Mouse (Mus musculus) MEL (cell line): ENCODE results near the gene Xlr5a. TPM values are rescaled to one million over a fixed set of nuclear protein-coding genes. Genes with fewer than 3 reads are reported as not detected.

Source experiments
- DNase-seq: peaks from one replicate; pipeline ENCODE4 v3.0.0; 2011; ENCODE audit warnings: low read depth, low spot score
- H3K27ac ChIP-seq: 2 replicates; pipeline ENCODE4 v1.5.1; 2012; ENCODE audit warnings: low read depth, mild to moderate bottlenecking, control low read depth, low read length, moderate library complexity; ENCODE audit not compliant: control insufficient read depth
- H3K27me3 ChIP-seq, 2 experiments: fragments of 150-350 bp in 1 of 2; sonication (generic) in 1 of 2; 2 replicates each; pipeline ENCODE4 v1.6.1; 2012; ENCODE audit warnings: low read length in 2 of 2, mild to moderate bottlenecking in 2 of 2, improper control_type of control experiment in 1 of 2, moderate library complexity in 1 of 2; ENCODE audit not compliant: insufficient read depth in 2 of 2, control insufficient read depth in 1 of 2
- H3K36me3 ChIP-seq, 2 experiments: 2 replicates each; pipeline ENCODE4 v1.6.1; 2012 to 2014; ENCODE audit warnings: low read length in 2 of 2, improper control_type of control experiment in 1 of 2, inconsistent platforms in 1 of 2, mild to moderate bottlenecking in 1 of 2; ENCODE audit not compliant: insufficient read depth in 2 of 2, control insufficient read depth in 1 of 2
- H3K4me1 ChIP-seq, 2 experiments: fragments of 150-350 bp in 1 of 2; sonication (generic) in 1 of 2; 2 replicates each; pipeline ENCODE4 v1.6.1; 2012; ENCODE audit warnings: low read length in 2 of 2, improper control_type of control experiment in 1 of 2, mild to moderate bottlenecking in 1 of 2; ENCODE audit not compliant: insufficient read depth in 2 of 2, control insufficient read depth in 1 of 2
- H3K4me3 ChIP-seq, 2 experiments: fragments of 150-350 bp in 1 of 2; sonication (generic) in 1 of 2; 2 replicates each; pipeline ENCODE4 v1.5.1; 2012; ENCODE audit warnings: low read depth in 2 of 2, low read length in 2 of 2, mild to moderate bottlenecking in 2 of 2, moderate library complexity in 2 of 2, control low read depth in 1 of 2, improper control_type of control experiment in 1 of 2; ENCODE audit not compliant: control insufficient read depth in 1 of 2, insufficient read depth in 1 of 2
- H3K79me2 ChIP-seq: 2 replicates; pipeline ENCODE4 v1.6.1; 2012; ENCODE audit warnings: mild to moderate bottlenecking, low read length, moderate library complexity; ENCODE audit not compliant: control insufficient read depth, poor library complexity, insufficient read depth
- H3K9ac ChIP-seq: 2 replicates; pipeline ENCODE4 v1.6.1; 2012; ENCODE audit warnings: low read depth, mild to moderate bottlenecking, control low read depth, low read length, moderate library complexity; ENCODE audit not compliant: control insufficient read depth, poor library complexity, severe bottlenecking
- H3K9me3 ChIP-seq: fragments of 150-350 bp; sonication (generic); replicated peaks from 2 replicates; pipeline ENCODE4 v1.6.1; 2012; ENCODE audit warnings: mild to moderate bottlenecking, low read length, improper control_type of control experiment, moderate library complexity; ENCODE audit not compliant: insufficient read depth
- BHLHE40 ChIP-seq: IDR thresholded peaks from 2 replicates; pipeline ENCODE4 v1.6.1; 2012; ENCODE audit warnings: low read depth, mild to moderate bottlenecking, inconsistent platforms, low read length, improper control_type of control experiment, borderline replicate concordance
- CHD1 ChIP-seq: IDR thresholded peaks from 2 replicates; pipeline ENCODE4 v1.6.1; 2012; ENCODE audit warnings: low read depth, mild to moderate bottlenecking, inconsistent platforms, low read length, improper control_type of control experiment
- CHD2 ChIP-seq: IDR thresholded peaks from 2 replicates; pipeline ENCODE4 v1.6.1; 2011; ENCODE audit warnings: low read length, improper control_type of control experiment
- CTCF ChIP-seq, 3 experiments: IDR thresholded peaks in 2 of 3; conservative IDR thresholded peaks in 1 of 3; 2 replicates each; pipeline ENCODE4 v1.5.1; 2011 to 2012; ENCODE audit warnings: low read length in 3 of 3, low read depth in 2 of 3, mild to moderate bottlenecking in 2 of 3, improper control_type of control experiment in 1 of 3, inconsistent platforms in 1 of 3, mixed read lengths in 1 of 3, moderate library complexity in 1 of 3; ENCODE audit not compliant: control insufficient read depth in 1 of 3, insufficient read depth in 1 of 3, poor library complexity in 1 of 3, severe bottlenecking in 1 of 3
- E2F4 ChIP-seq: IDR thresholded peaks from 2 replicates; pipeline ENCODE4 v1.6.1; 2011; ENCODE audit warnings: low read depth, low read length, improper control_type of control experiment, borderline replicate concordance
- ELF1 ChIP-seq: IDR thresholded peaks from 2 replicates; pipeline ENCODE4 v1.6.1; 2014; ENCODE audit warnings: low read depth, mild to moderate bottlenecking, inconsistent platforms, low read length, improper control_type of control experiment, moderate library complexity
- EP300 ChIP-seq, 2 experiments: IDR thresholded peaks; 2 replicates each; pipeline ENCODE4 v1.6.1; 2011; ENCODE audit warnings: improper control_type of control experiment in 2 of 2, low read length in 2 of 2, low read depth in 1 of 2, mild to moderate bottlenecking in 1 of 2
- ETS1 ChIP-seq: IDR thresholded peaks from 2 replicates; pipeline ENCODE4 v1.6.1; 2012; ENCODE audit warnings: low read depth, mild to moderate bottlenecking, inconsistent platforms, low read length, improper control_type of control experiment, moderate library complexity
- GABPA ChIP-seq: IDR thresholded peaks from 2 replicates; pipeline ENCODE4 v1.6.1; 2012; ENCODE audit warnings: low read depth, mild to moderate bottlenecking, inconsistent platforms, low read length, improper control_type of control experiment, moderate library complexity
- GATA1 ChIP-seq: IDR thresholded peaks from 2 replicates; pipeline ENCODE4 v1.6.1; 2011; ENCODE audit warnings: low read depth, low read length, improper control_type of control experiment
- HCFC1 ChIP-seq: IDR thresholded peaks from 2 replicates; pipeline ENCODE4 v1.6.1; 2012; ENCODE audit warnings: low read depth, mild to moderate bottlenecking, inconsistent platforms, low read length, improper control_type of control experiment, moderate library complexity
- JUND ChIP-seq: IDR thresholded peaks from 2 replicates; pipeline ENCODE4 v1.6.1; 2011; ENCODE audit warnings: low read depth, mild to moderate bottlenecking, improper control_type of control experiment, low read length
- KAT2A ChIP-seq: conservative IDR thresholded peaks from 2 replicates; pipeline ENCODE4 v1.6.1; 2012; ENCODE audit warnings: low read depth, low read length, improper control_type of control experiment, inconsistent platforms
- MAFK ChIP-seq: IDR thresholded peaks from 2 replicates; pipeline ENCODE4 v1.6.1; 2011; ENCODE audit warnings: low read depth, mild to moderate bottlenecking, low read length, improper control_type of control experiment, borderline replicate concordance
- MAX ChIP-seq: IDR thresholded peaks from 2 replicates; pipeline ENCODE4 v1.6.1; 2011; ENCODE audit warnings: low read length, improper control_type of control experiment
- MAZ ChIP-seq: IDR thresholded peaks from 2 replicates; pipeline ENCODE4 v1.6.1; 2012; ENCODE audit warnings: low read depth, mild to moderate bottlenecking, inconsistent platforms, low read length, improper control_type of control experiment
- MEF2A ChIP-seq: IDR thresholded peaks from 2 replicates; pipeline ENCODE4 v1.6.1; 2014; ENCODE audit warnings: low read depth, mild to moderate bottlenecking, inconsistent platforms, low read length, improper control_type of control experiment; ENCODE audit not compliant: poor library complexity, insufficient replicate concordance, severe bottlenecking; ENCODE audit errors: extremely low read depth
- MXI1 ChIP-seq: IDR thresholded peaks from 2 replicates; pipeline ENCODE4 v1.6.1; 2011; ENCODE audit warnings: mild to moderate bottlenecking, low read depth, low read length, improper control_type of control experiment
- MYB ChIP-seq: IDR thresholded peaks from 2 replicates; pipeline ENCODE4 v1.6.1; 2011; ENCODE audit warnings: mild to moderate bottlenecking, low read depth, low read length, improper control_type of control experiment
- MYC ChIP-seq: IDR thresholded peaks from 2 replicates; pipeline ENCODE4 v1.6.1; 2011; ENCODE audit warnings: low read depth, mild to moderate bottlenecking, low read length, improper control_type of control experiment, moderate library complexity
- NELFE ChIP-seq: IDR thresholded peaks from 2 replicates; pipeline ENCODE4 v1.6.1; 2011; ENCODE audit warnings: low read depth, low read length, improper control_type of control experiment
- NRF1 ChIP-seq: IDR thresholded peaks from 2 replicates; pipeline ENCODE4 v1.6.1; 2014; ENCODE audit warnings: low read depth, mild to moderate bottlenecking, inconsistent platforms, low read length, improper control_type of control experiment, moderate library complexity; ENCODE audit not compliant: poor library complexity, insufficient read depth, severe bottlenecking
- POLR2A ChIP-seq, 2 experiments: IDR thresholded peaks; 2 replicates each; pipeline ENCODE4 v1.6.1; 2011 to 2012; ENCODE audit warnings: low read length in 2 of 2, mild to moderate bottlenecking in 2 of 2, control low read depth in 1 of 2, improper control_type of control experiment in 1 of 2, low read depth in 1 of 2, moderate library complexity in 1 of 2; ENCODE audit not compliant: control insufficient read depth in 1 of 2, insufficient read depth in 1 of 2, poor library complexity in 1 of 2
- POLR2AphosphoS2 ChIP-seq: IDR thresholded peaks from 2 replicates; pipeline ENCODE4 v1.6.1; 2011; ENCODE audit warnings: low read length, improper control_type of control experiment
- POLR2AphosphoS5 ChIP-seq: IDR thresholded peaks from 2 replicates; pipeline ENCODE4 v1.6.1; 2012; ENCODE audit warnings: low read depth, borderline replicate concordance, mild to moderate bottlenecking, inconsistent platforms, low read length, moderate library complexity, mixed read lengths
- RAD21 ChIP-seq: IDR thresholded peaks from 2 replicates; pipeline ENCODE4 v1.6.1; 2011; ENCODE audit warnings: mild to moderate bottlenecking, low read depth, low read length, improper control_type of control experiment
- RCOR1 ChIP-seq: IDR thresholded peaks from 2 replicates; pipeline ENCODE4 v1.6.1; 2012; ENCODE audit warnings: low read depth, mild to moderate bottlenecking, inconsistent platforms, low read length, improper control_type of control experiment
- SIN3A ChIP-seq: IDR thresholded peaks from 2 replicates; pipeline ENCODE4 v1.6.1; 2012; ENCODE audit warnings: low read length, improper control_type of control experiment, inconsistent platforms
- SMC3 ChIP-seq: IDR thresholded peaks from 2 replicates; pipeline ENCODE4 v1.6.1; 2011; ENCODE audit warnings: low read depth, low read length, improper control_type of control experiment
- TAL1 ChIP-seq: IDR thresholded peaks from 2 replicates; pipeline ENCODE4 v1.6.1; 2012; ENCODE audit warnings: mild to moderate bottlenecking, inconsistent platforms, low read length, moderate library complexity, mixed read lengths
- TBP ChIP-seq: IDR thresholded peaks from 2 replicates; pipeline ENCODE4 v1.8.0; 2011; ENCODE audit warnings: low read depth, low read length, improper control_type of control experiment
- TCF12 ChIP-seq: IDR thresholded peaks from 2 replicates; pipeline ENCODE4 v1.6.1; 2014; ENCODE audit warnings: low read depth, mild to moderate bottlenecking, inconsistent platforms, low read length, improper control_type of control experiment, moderate library complexity
- UBTF ChIP-seq: IDR thresholded peaks from 2 replicates; pipeline ENCODE4 v1.6.1; 2012; ENCODE audit warnings: low read depth, mild to moderate bottlenecking, inconsistent platforms, low read length, improper control_type of control experiment, moderate library complexity, borderline replicate concordance; ENCODE audit not compliant: insufficient read depth
- USF2 ChIP-seq, 2 experiments: IDR thresholded peaks; 2 replicates each; pipeline ENCODE4 v1.6.1; 2011 to 2012; ENCODE audit warnings: improper control_type of control experiment in 2 of 2, low read length in 2 of 2, borderline replicate concordance in 1 of 2, inconsistent platforms in 1 of 2, low read depth in 1 of 2, mild to moderate bottlenecking in 1 of 2; ENCODE audit not compliant: insufficient read depth in 1 of 2
- ZC3H11A ChIP-seq: IDR thresholded peaks from 2 replicates; pipeline ENCODE4 v1.6.1; 2012; ENCODE audit warnings: low read depth, mild to moderate bottlenecking, inconsistent platforms, low read length, improper control_type of control experiment
- ZKSCAN1 ChIP-seq: IDR thresholded peaks from 2 replicates; pipeline ENCODE4 v1.6.1; 2012; ENCODE audit warnings: low read depth, mild to moderate bottlenecking, inconsistent platforms, low read length, improper control_type of control experiment, moderate library complexity
- ZMIZ1 ChIP-seq: IDR thresholded peaks from 2 replicates; pipeline ENCODE4 v1.6.1; 2012; ENCODE audit warnings: low read depth, mild to moderate bottlenecking, inconsistent platforms, low read length, improper control_type of control experiment, moderate library complexity
- ZNF384 ChIP-seq: IDR thresholded peaks from 2 replicates; pipeline ENCODE4 v1.6.1; 2012; ENCODE audit warnings: low read depth, mild to moderate bottlenecking, inconsistent platforms, low read length, improper control_type of control experiment
- polyA plus RNA-seq, 2 experiments: library from polyadenylated mRNA; stranded (reverse) in 1 of 2; unstranded in 1 of 2; fragments of >175 nt in 1 of 2; fragments of >200 nt in 1 of 2; gene quantifications; 2 replicates each; pipeline versions ENCODE4 v1.2.1 to v1.2.4; 2012; ENCODE audit warnings: low replicate concordance in 2 of 2, low read depth in 1 of 2; ENCODE audit not compliant: insufficient read length in 2 of 2, insufficient read depth in 1 of 2, missing spikeins in 1 of 2
- total RNA-seq: library from RNA; depleted of rRNA; stranded (reverse); fragments of 300-350 nt; gene quantifications from 2 replicates; pipeline ENCODE4 v1.2.3, GENCODE M21; 2012

The Xlr5a gene
- total and polyA plus RNA-seq, 3 experiments: not detected

- no peak for DNase-seq
- peak overlapping the region; percentile 76 for H3K9ac ChIP-seq
- H3K27me3 ChIP-seq: no peaks in the 10 kb centered on the region
- H3K79me2 ChIP-seq: peaks cover 2% of the 10 kb centered on the region; the same call in 1 of the 2 replicates
- H3K4me1 ChIP-seq: peaks cover 3% of the 10 kb centered on the region in 2 experiments; a peak in 2 of 4 replicates
- H3K36me3 ChIP-seq: peaks cover 0 to 11% of the 10 kb centered on the region in 2 experiments; a peak in 2 of 4 replicates
- H3K4me3 ChIP-seq: peak overlapping the region; percentile 59 to 75
- H3K9me3 ChIP-seq: no peaks in the 10 kb centered on the region
- no peak overlapping the region for H3K27ac ChIP-seq
- peak; percentile 41; the same call in 1 of the 2 replicates for TF ChIP-seq SIN3A
- TF ChIP-seq ZMIZ1: no peak
- no peak for TF ChIP-seq ZNF384
- TF ChIP-seq UBTF: no peak
- TF ChIP-seq TBP: no peak
- no peak for TF ChIP-seq KAT2A
- no peak for TF ChIP-seq MAFK
- TF ChIP-seq GATA1: peak; percentile 27; the same call in 1 of the 2 replicates
- no peak for TF ChIP-seq POLR2AphosphoS5
- no peak for TF ChIP-seq GABPA
- TF ChIP-seq MYB: no peak
- no peak for TF ChIP-seq NELFE
- TF ChIP-seq NRF1: no peak
- no peak for TF ChIP-seq E2F4
- no peak for TF ChIP-seq MAX
- TF ChIP-seq CHD1: no peak
- no peak for TF ChIP-seq BHLHE40
- TF ChIP-seq MEF2A: no peak
- no peak for TF ChIP-seq JUND
- no peak for TF ChIP-seq ELF1
- TF ChIP-seq POLR2A (IDR thresholded peaks at IDR 0.05; ENCODE audit: control insufficient read depth in 1 of 2, insufficient read depth in 1 of 2, low read depth in 1 of 2, low read length in 2 of 2, poor library complexity in 1 of 2): no peak
- TF ChIP-seq SMC3: no peak
- 0 out of 2 replicates have a peak, but pooled peaks have one; percentile 17 for TF ChIP-seq TAL1
- TF ChIP-seq TCF12: 0 out of 2 replicates have a peak, but pooled peaks have one; percentile 6
- peak; percentile 57 for TF ChIP-seq ETS1
- TF ChIP-seq ZC3H11A: no peak
- TF ChIP-seq USF2 (IDR thresholded peaks at IDR 0.05; ENCODE audit: borderline replicate concordance in 1 of 2, insufficient read depth in 1 of 2, low read depth in 1 of 2, low read length in 2 of 2): no peak
- TF ChIP-seq CTCF (IDR thresholded peaks at IDR 0.05 in 2 of 3, conservative IDR thresholded peaks at IDR 0.05 in 1 of 3; ENCODE audit: control insufficient read depth in 1 of 3, insufficient read depth in 1 of 3, low read depth in 2 of 3, low read length in 3 of 3, poor library complexity in 1 of 3, severe bottlenecking in 1 of 3): no peak
- TF ChIP-seq RAD21: no peak
- TF ChIP-seq CHD2: no peak
- TF ChIP-seq HCFC1: no peak
- no peak for TF ChIP-seq ZKSCAN1
- no peak for TF ChIP-seq MYC
- no peak for TF ChIP-seq RCOR1
- TF ChIP-seq MAZ: no peak
- no peak for TF ChIP-seq POLR2AphosphoS2
- no peak; the same call in 1 of the 2 replicates for TF ChIP-seq MXI1
- no peak for TF ChIP-seq EP300 (IDR thresholded peaks at IDR 0.05; ENCODE audit: low read depth in 1 of 2, low read length in 2 of 2)
Observed at GRCm38 (mm10) chrX:73229288-73229687, 63.5 kb downstream of the Xlr5a start.
